Mouse (Mus musculus) lung, embryonic 16.5 days (tissue): ENCODE results near the gene Tenm2. TPM values are rescaled to one million over a fixed set of nuclear protein-coding genes. Genes with fewer than 3 reads are reported as not detected.

Source experiments
- ATAC-seq: fragments of 200-750 bp; cut with Nextera tagmentation; 2 replicates; pipeline ENCODE4 v1.8.0; 2017; ENCODE audit warnings: low read depth, mild to moderate bottlenecking, moderate library complexity
- H3K27ac ChIP-seq: fragments of 300-500 bp; sonication (generic); 2 replicates; pipeline ENCODE4 v1.5.1; 2014; ENCODE audit warnings: mild to moderate bottlenecking, control low read depth, low read length
- H3K27me3 ChIP-seq: fragments of 300-500 bp; sonication (generic); 2 replicates; pipeline ENCODE4 v1.6.1; 2014; ENCODE audit warnings: low read depth, low read length, mixed read lengths; ENCODE audit not compliant: control insufficient read depth, insufficient read depth
- H3K36me3 ChIP-seq: fragments of 300-500 bp; sonication (generic); 2 replicates; pipeline ENCODE4 v1.6.1; 2014; ENCODE audit warnings: low read length; ENCODE audit not compliant: control insufficient read depth, insufficient read depth
- H3K4me1 ChIP-seq: fragments of 300-500 bp; sonication (generic); replicated peaks from 2 replicates; pipeline ENCODE4 v1.6.1; 2014; ENCODE audit warnings: low read length, mixed read lengths; ENCODE audit not compliant: control insufficient read depth, insufficient read depth
- H3K4me2 ChIP-seq: fragments of 300-500 bp; sonication (generic); 2 replicates; pipeline ENCODE4 v1.6.1; 2014; ENCODE audit warnings: low read depth, low read length, control low read depth
- H3K4me3 ChIP-seq: fragments of 300-500 bp; sonication (generic); 2 replicates; pipeline ENCODE4 v1.5.1; 2014; ENCODE audit warnings: mild to moderate bottlenecking, low read length, control low read depth
- H3K9ac ChIP-seq: fragments of 300-500 bp; sonication (generic); 2 replicates; pipeline ENCODE4 v1.6.1; 2014; ENCODE audit warnings: low read length, control low read depth
- H3K9me3 ChIP-seq: fragments of 300-500 bp; sonication (generic); 2 replicates; pipeline ENCODE4 v1.6.1; 2016; ENCODE audit warnings: low read length; ENCODE audit not compliant: control insufficient read depth
- WGBS: fragments of 180-500 bp; shearing (Covaris S2); extraction: QIAGEN DNeasy Blood & Tissue Kit; methylation state at CpG from one replicate; pipeline ENCODE4 v1.1.7; 2014; 5-methylcytosine and 5-hydroxymethylcytosine counted together
- polyA plus RNA-seq: library from polyadenylated mRNA; unstranded; fragments of >200 nt; fragmentation: Nextera tagmentation; extraction: Ambion mirVana; gene quantifications from 2 replicates; pipeline ENCODE4 v1.2.1, GENCODE M21; 2015

The Tenm2 gene
- polyA plus RNA-seq, 1 experiment from 2014 or later: 0.24 TPM

DNA sequence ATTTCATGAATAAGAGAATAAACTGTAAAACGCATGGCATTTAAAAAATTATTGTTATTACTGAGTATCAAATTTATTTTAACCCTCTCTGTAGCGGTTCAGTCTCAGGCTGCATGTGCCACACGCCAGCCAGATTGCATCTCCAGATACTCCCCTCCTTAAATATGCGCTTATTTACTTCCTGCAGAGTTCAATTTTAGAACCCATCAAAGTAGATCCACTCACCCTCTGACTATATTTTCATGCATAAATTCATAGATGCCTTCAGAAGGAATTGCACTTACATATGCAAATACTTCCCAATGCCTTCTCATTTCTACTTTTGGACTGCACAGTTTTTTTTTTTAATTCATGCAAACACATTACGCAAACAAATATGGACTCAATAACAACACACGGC is 294.3 kb downstream of the Tenm2 start:
- Histone ChIP-seq H3K27me3 (no peaks in the 10 kb centered on the region), H3K4me1 (no peaks in the 10 kb centered on the region), H3K9ac (no peak overlapping the region), H3K4me2 (no peak overlapping the region), H3K27ac (no peak overlapping the region), H3K36me3 (no peaks in the 10 kb centered on the region), H3K9me3 (no peaks in the 10 kb centered on the region), H3K4me3 (no peak overlapping the region)
- ATAC-seq: no peak
- 87% methylated on average over 6 of the region's 6 CpGs for WGBS

DNA sequence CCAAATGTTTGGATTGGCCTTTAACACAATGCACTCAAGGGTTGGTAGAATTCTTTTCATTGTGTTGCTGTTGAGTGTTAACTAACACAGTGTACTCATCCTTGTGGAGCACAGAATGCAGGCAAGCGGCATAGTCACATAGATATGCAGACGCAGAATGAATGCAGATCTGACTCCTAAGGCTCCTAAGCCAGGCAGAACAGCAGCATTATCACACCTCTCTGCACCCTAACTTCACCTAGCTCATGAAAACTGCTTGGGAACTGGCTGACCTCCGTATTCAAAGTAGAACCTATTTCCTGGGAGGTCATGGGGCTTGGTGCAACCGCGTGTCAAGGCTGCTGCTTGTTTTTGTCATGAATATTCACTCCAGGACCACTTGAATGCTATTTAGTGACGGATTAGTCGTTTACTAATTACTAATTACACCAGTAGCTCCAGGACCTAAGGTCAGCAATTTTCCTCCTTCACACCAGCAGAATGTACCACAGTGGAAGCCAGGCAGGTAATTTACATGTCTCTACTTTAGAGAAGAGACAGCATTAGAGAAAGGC is 295.1 kb downstream of the Tenm2 start:
- Histone ChIP-seq H3K4me3 (no peak overlapping the region), H3K27ac (no peak overlapping the region), H3K4me1 (no peaks in the 10 kb centered on the region), H3K9ac (no peak overlapping the region), H3K36me3 (no peaks in the 10 kb centered on the region), H3K9me3 (no peaks in the 10 kb centered on the region), H3K27me3 (no peaks in the 10 kb centered on the region), H3K4me2 (no peak overlapping the region)
- 51% methylated on average over 7 of the region's 7 CpGs for WGBS
- no peak for ATAC-seq

DNA sequence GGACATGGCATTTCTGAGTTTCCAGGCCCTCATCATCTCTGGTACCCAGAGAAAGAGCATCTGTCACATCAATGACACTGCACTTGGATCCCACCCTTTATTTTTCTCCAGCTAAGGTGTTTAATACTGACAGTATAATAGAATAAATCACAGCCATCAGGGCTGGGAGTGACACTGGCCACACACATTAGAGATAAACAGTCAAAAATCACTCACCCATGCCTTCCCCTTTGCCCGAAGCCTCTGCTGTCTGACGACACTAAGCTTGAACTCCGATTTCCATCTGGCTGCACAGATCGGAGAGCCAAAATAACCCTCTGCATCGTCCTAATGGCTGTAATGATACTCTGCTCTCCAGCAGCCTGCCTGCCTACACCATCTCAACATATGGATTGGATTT is 305.9 kb downstream of the Tenm2 start:
- no peaks in the 10 kb centered on the region for H3K27me3 ChIP-seq
- 62% methylated on average over 5 of the region's 5 CpGs for WGBS
- H3K36me3 ChIP-seq: no peaks in the 10 kb centered on the region
- no peak for ATAC-seq
- no peak overlapping the region for H3K27ac ChIP-seq
- no peak overlapping the region for H3K4me2 ChIP-seq
- no peak overlapping the region for H3K4me3 ChIP-seq
- no peak overlapping the region for H3K9ac ChIP-seq
- H3K4me1 ChIP-seq: no peaks in the 10 kb centered on the region
- H3K9me3 ChIP-seq: no peaks in the 10 kb centered on the region

DNA sequence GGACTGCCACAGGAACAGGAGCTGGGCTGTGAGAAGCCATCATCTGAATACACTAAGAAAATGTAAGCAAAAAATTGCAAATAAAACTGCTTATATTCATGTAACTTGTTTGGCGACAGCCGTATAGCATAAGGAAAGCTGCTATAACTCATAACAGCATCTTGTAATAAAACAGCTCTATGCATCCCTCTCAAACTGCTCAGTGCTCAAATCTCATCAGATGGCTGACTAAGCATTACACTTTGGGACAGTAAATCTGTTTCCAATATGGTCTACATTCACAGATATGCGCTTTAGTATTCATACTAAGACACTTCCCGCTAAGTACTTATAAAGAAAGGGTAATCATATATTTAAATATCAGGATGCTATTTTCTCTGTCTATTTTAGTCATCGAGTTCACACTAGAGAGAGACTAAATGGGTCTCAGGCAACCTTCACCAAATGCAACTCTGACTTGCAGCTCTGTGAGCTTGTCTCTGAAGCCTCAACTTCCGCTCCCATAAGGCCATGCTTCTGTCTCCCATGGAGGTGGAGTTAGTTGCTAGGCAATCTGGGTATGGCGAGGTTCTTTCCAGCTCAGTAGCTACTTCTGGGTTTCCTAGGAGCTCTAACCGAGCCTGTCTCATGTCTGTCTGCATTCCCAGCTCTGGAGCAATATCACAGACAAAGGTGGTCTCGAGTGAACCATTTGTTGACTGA is 308.9 kb downstream of the Tenm2 start:
- no peaks in the 10 kb centered on the region for H3K27me3 ChIP-seq
- no peak overlapping the region for H3K4me2 ChIP-seq
- H3K9me3 ChIP-seq: no peaks in the 10 kb centered on the region
- H3K4me1 ChIP-seq: no peaks in the 10 kb centered on the region
- H3K4me3 ChIP-seq: no peak overlapping the region
- ATAC-seq: no peak
- no peak overlapping the region for H3K27ac ChIP-seq
- H3K9ac ChIP-seq: no peak overlapping the region
- H3K36me3 ChIP-seq: no peaks in the 10 kb centered on the region
- WGBS: 77% methylated on average over 9 of the region's 9 CpGs

DNA sequence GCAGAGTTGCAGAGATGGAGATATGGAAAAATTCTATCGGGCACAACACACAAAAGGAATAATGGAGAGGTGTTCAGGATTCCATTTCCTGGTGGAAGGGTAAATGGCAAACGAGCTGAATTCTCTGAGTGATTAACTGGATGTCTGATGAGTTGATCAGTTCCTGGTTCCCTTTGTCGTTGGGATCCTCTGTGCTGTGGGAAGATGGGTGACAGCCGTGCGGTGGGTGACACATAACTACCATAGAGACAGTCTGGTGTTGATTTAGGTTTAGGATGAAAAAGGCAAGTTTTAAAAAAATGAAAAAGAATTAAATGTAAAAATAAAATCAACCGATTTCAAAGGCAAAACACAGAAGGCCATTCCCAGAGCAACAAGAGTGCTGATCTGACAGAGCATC is 316.5 kb downstream of the Tenm2 start:
- Histone ChIP-seq H3K36me3 (no peaks in the 10 kb centered on the region), H3K4me2 (no peak overlapping the region), H3K4me3 (no peak overlapping the region), H3K9ac (no peak overlapping the region), H3K27me3 (no peaks in the 10 kb centered on the region), H3K9me3 (no peaks in the 10 kb centered on the region), H3K27ac (no peak overlapping the region), H3K4me1 (no peaks in the 10 kb centered on the region)
- ATAC-seq: no peak
- WGBS: 74% methylated on average over 6 of the region's 6 CpGs

DNA sequence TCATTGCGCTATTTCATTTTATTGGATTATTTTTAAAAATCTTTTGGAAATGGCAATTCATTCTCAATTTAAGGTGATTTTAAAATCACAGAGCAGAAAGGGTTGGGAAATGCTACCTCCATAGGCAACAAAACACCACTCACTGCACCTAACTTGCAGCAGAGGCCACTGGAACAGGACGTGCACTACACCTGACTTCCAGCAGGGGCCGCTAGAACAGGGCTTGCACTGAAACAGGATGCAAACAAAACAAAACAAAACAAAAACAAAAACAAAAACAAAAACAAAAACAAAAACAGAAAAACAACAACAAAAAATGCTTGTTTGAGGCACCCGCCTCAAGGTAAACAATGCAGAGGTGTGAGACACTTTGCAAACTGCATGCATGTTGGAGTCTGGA is 324.4 kb downstream of the Tenm2 start:
- Histone ChIP-seq H3K36me3 (no peaks in the 10 kb centered on the region), H3K4me3 (no peak overlapping the region), H3K9me3 (no peaks in the 10 kb centered on the region), H3K27ac (no peak overlapping the region), H3K4me1 (no peaks in the 10 kb centered on the region), H3K4me2 (no peak overlapping the region), H3K9ac (no peak overlapping the region), H3K27me3 (no peaks in the 10 kb centered on the region)
- no peak for ATAC-seq
- WGBS: 67% methylated on average over 4 of the region's 4 CpGs

DNA sequence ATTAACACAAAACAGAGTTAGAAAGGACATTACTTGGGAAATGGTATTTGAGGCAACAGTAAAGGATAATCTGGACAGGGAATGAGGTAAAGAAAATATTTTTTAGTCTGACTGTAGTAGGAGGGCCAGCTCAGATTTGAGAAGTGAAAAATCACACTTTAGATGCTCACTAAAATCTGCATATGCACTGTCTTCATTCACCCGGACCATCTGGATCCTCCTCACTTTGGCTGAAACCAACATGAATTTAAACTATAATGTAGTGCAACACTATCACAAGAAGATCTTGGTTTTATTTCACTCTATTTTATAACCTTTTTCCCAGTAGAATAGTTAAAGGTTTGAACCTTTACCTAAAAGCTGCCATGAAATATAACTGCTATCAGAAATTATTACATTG is 326.7 kb downstream of the Tenm2 start:
- H3K27me3 ChIP-seq: no peaks in the 10 kb centered on the region

DNA sequence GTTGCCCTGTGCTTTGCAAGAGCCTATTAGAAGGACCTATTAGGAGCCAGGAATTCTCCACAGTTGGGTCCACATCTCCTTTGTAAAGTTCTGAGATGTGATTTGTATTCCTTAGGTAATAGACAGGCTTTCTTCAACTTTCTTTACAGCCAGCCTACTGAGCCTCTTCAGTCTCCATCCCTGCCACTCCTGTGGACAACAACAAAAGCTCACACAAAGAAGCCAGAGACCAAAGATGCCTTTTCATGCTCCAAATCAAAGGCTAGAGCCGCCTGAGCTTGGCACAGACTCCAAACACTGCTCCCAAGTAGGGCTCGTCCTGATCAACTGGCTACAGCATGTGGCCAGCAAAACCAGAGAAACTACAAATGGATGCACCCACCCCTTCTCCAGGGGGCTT is 333.5 kb downstream of the Tenm2 start:
- Histone ChIP-seq H3K27me3 (no peaks in the 10 kb centered on the region), H3K36me3 (no peaks in the 10 kb centered on the region), H3K4me1 (no peaks in the 10 kb centered on the region), H3K9me3 (peaks cover 3% of the 10 kb centered on the region; the same call in 1 of the 2 replicates), H3K9ac (no peak overlapping the region), H3K4me3 (no peak overlapping the region), H3K4me2 (no peak overlapping the region), H3K27ac (no peak overlapping the region)
- no peak for ATAC-seq
- WGBS: 26% methylated on average over 2 of the region's 2 CpGs

More for the DNA sequence above, 326.7 kb downstream of the Tenm2 start:
- Histone ChIP-seq H3K4me1 (no peaks in the 10 kb centered on the region), H3K4me3 (no peak overlapping the region), H3K9ac (no peak overlapping the region), H3K27ac (no peak overlapping the region), H3K4me2 (no peak overlapping the region), H3K36me3 (no peaks in the 10 kb centered on the region), H3K9me3 (no peaks in the 10 kb centered on the region)
- 80% methylated on average over 1 of the region's 1 CpGs for WGBS
- no peak for ATAC-seq

DNA sequence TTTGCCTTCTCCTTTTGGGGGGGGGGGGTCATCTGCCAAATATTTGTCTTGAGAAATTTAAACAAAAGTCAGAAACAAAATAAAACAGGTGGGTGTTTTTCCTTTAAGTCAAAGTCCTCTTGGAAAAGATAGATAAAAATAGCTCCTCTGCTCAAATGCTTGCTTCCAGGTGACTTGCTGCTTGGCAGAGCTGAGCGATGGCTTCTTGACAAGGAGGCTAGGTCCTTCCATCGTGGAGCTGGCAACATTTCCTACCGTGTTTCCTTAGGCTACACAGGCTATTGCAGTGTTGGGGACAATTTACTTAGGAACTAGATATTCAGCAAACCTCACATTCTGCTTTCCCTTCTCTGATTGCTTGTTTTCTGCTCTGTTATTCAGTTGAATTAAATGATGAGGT is 342.7 kb downstream of the Tenm2 start:
- no peak for ATAC-seq
- Histone ChIP-seq H3K9ac (no peak overlapping the region), H3K4me2 (no peak overlapping the region), H3K9me3 (no peaks in the 10 kb centered on the region), H3K4me1 (no peaks in the 10 kb centered on the region), H3K36me3 (no peaks in the 10 kb centered on the region), H3K27me3 (no peaks in the 10 kb centered on the region), H3K4me3 (no peak overlapping the region), H3K27ac (no peak overlapping the region)
- 63% methylated on average over 3 of the region's 3 CpGs for WGBS
